Mouse (Mus musculus) kidney, postnatal 0 days (tissue): ENCODE data around the gene Gm20388. TPM values are rescaled to one million over a fixed set of nuclear protein-coding genes. Genes with fewer than 3 reads are reported as not detected.
A peak's percentile ranks its signal among the peaks of the same experiment; 100 is the strongest.

Source experiments
- ATAC-seq: fragments of 200-750 bp; cut with Nextera tagmentation; replicated peaks from 2 replicates; pipeline ENCODE4 v1.8.0; 2017; ENCODE audit warnings: low read depth, moderate number of reproducible peaks, moderate TSS enrichment, moderate library complexity; ENCODE audit not compliant: low FRiP score
- DNase-seq: peaks from one replicate; pipeline ENCODE4 v3.0.0-alpha.2; 2016; ENCODE audit warnings: low spot score
- H3K27ac ChIP-seq: fragments of 300-500 bp; sonication (generic); 2 replicates; pipeline ENCODE4 v1.5.1; 2014; ENCODE audit warnings: mild to moderate bottlenecking
- H3K27me3 ChIP-seq: fragments of 300-500 bp; sonication (generic); 2 replicates; pipeline ENCODE4 v1.6.1; 2014; ENCODE audit warnings: low read length, mixed read lengths; ENCODE audit not compliant: insufficient read depth
- H3K36me3 ChIP-seq: fragments of 300-500 bp; sonication (generic); 2 replicates; pipeline ENCODE4 v1.6.1; 2014; ENCODE audit warnings: low read length, mixed read lengths; ENCODE audit not compliant: insufficient read depth
- H3K4me1 ChIP-seq: fragments of 300-500 bp; sonication (generic); replicated peaks from 2 replicates; pipeline ENCODE4 v1.6.1; 2014; ENCODE audit warnings: antibody characterized with exemption, low read length, mixed read lengths; ENCODE audit not compliant: insufficient read depth
- H3K4me2 ChIP-seq: fragments of 300-500 bp; sonication (generic); 2 replicates; pipeline ENCODE4 v1.6.1; 2014; ENCODE audit warnings: mild to moderate bottlenecking, low read length, moderate library complexity, mixed read lengths
- H3K4me3 ChIP-seq: fragments of 300-500 bp; sonication (generic); replicated peaks from 2 replicates; pipeline ENCODE4 v1.5.1; 2014; ENCODE audit warnings: low read depth, low read length
- H3K9ac ChIP-seq: fragments of 300-500 bp; sonication (generic); 2 replicates; pipeline ENCODE4 v1.6.1; 2014; ENCODE audit warnings: low read depth, low read length
- H3K9me3 ChIP-seq: fragments of 300-500 bp; sonication (generic); replicated peaks from 2 replicates; pipeline ENCODE4 v1.6.1; 2016; ENCODE audit warnings: low read length, inconsistent platforms, mixed read lengths
- CTCF ChIP-seq: IDR thresholded peaks from 2 replicates; pipeline ENCODE4 v1.5.1; 2016; ENCODE audit warnings: antibody characterized with exemption, low read depth, mild to moderate bottlenecking, moderate library complexity
- WGBS: fragments of 180-500 bp; shearing (Covaris S2); extraction: QIAGEN DNeasy Blood & Tissue Kit; methylation state at CpG from one replicate; pipeline ENCODE4 v1.1.7; 2014; 5-methylcytosine and 5-hydroxymethylcytosine counted together
- polyA plus RNA-seq: library from polyadenylated mRNA; unstranded; fragments of >200 nt; fragmentation: Nextera tagmentation; extraction: Ambion mirVana; gene quantifications from 2 replicates; pipeline ENCODE4 v1.2.1, GENCODE M21; 2015

Gene Gm20388
- polyA plus RNA-seq, 1 experiment from 2014 or later = not detected

DNA sequence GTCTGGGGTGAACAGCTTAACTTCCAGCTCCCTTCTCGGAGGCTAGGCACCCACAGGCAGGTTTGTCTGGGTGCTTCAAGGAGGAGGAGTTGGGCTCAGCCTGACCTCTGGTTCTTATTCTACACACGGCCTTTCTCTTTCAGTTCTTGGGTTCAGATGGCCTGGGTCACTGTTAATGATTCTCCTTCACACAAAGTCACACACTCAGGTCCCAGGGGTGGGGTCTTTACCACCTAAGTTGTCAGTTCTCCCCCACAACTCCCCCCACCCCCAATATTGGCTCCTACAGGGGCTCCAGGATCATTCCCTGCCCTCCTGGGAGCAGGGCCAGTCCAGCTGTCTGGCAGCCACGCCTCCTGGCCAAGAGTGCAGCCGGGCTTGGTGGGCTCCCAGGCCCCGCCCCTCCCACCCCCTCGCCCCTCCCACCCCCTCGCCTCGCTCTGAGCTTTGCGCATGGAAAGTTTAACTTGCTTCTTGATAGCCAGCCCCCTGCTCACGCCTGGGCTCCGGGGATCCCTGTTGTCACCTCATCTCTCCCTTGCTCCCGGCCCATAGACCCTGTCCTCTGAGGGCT, 605.6 kb downstream of the Gm20388 start:
- no peaks in the 10 kb centered on the region for H3K36me3 ChIP-seq
- H3K27me3 ChIP-seq = no peaks in the 10 kb centered on the region
- no peak overlapping the region for H3K27ac ChIP-seq
- H3K4me2 ChIP-seq = 0 out of 2 replicates have a peak overlapping the region, but pooled peaks have one; percentile 0
- TF ChIP-seq CTCF = no peak
- DNase-seq (no peak), ATAC-seq (no peak)
- peaks cover 34% of the 10 kb centered on the region; the same call in 1 of the 2 replicates for H3K4me1 ChIP-seq
- no peaks in the 10 kb centered on the region for H3K9me3 ChIP-seq
- H3K9ac ChIP-seq = no peak overlapping the region
- 14% methylated on average over 11 of the region's 12 CpGs for WGBS
- H3K4me3 ChIP-seq = no peak overlapping the region

DNA sequence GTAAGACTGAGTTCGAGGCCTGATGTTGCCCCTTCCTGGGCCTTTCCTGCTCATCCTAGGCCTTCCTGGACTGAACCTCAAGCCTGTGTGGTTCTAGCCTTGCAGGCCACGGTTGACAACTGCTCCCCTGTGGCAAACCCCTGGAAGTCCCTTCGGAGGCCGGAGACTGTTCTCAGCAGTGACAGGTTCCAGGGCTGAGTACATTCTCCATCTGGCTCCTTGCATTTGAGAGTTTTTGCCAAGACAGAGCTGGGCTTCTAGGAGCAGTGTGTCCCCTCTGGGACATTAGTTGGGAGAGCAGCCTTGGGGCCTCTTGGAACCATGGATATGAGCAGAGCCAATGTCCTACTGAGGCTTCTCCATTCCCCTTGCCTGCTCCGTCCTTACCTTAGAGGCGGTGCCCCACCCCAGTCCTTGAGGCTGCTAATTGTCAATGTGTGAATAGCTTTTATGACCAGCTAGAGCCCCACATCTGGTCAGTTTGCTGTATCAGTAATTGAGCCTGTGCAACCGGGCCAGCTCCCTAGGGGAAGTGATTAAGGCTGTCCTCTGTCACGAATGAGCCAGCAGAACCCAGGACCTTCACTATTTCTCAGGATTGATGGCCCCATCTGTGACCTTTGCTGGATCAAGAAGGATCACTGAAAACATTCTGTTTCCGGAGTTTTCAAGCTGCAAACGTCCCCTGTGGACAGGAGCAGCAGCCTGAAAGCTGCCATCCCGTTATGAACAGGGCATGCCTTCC, 607.2 kb downstream of the Gm20388 start:
- peaks cover 32% of the 10 kb centered on the region; the same call in 1 of the 2 replicates for H3K4me1 ChIP-seq
- DNase-seq (no peak), ATAC-seq (no peak)
- no peaks in the 10 kb centered on the region for H3K36me3 ChIP-seq
- H3K27ac ChIP-seq = peak overlapping the region; percentile 19; the same call in 1 of the 2 replicates
- H3K9ac ChIP-seq = no peak overlapping the region
- no peak overlapping the region for H3K4me2 ChIP-seq
- TF ChIP-seq CTCF = no peak
- H3K27me3 ChIP-seq = no peaks in the 10 kb centered on the region
- H3K9me3 ChIP-seq = no peaks in the 10 kb centered on the region
- no peak overlapping the region for H3K4me3 ChIP-seq
- 33% methylated on average over 11 of the region's 11 CpGs for WGBS

DNA sequence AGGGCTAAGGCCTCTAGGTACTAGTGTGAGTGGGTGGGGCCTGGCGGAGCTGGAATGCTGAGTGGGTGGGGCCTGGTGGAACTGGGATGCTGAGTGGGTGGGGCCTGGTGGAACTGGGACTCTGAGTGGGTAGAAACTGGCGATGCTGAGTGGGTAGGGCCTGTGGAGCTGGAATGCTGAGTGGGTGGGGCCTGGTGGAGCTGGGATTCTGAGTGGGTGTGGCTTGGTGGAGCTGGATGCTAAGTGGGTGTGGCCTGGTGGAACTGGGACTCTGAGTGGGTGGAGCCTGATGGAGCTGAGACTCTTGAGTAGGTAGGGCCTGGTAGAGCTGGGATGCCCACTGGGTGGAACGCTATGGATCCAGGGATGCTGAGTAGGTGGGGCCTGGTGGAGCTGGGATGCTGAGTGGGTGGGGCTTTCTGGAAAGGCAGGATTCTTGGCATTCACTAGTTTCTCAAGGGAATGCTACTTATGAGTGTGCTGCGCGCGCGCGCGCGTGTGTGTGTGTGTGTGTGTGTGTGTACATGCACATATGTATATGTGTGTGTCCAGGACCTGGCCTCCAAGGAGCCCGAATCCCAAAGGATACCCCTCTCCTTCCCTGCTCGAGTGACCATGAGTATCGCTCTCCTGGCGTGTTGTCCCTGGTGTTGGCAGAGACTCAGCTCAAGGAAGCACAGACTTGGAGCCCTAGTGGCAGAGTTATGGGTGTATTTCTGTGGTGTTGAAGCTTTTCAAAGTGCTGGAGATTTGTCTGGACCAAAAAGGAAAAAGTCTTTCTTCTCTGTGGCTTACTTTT, 608.3 kb downstream of the Gm20388 start:
- DNase-seq (peak; percentile 91), ATAC-seq (peak; percentile 68)
- WGBS = 54% methylated on average over 14 of the region's 14 CpGs
- Histone ChIP-seq H3K36me3 (no peaks in the 10 kb centered on the region), H3K4me1 (peaks cover 31% of the 10 kb centered on the region; the same call in 1 of the 2 replicates), H3K27me3 (no peaks in the 10 kb centered on the region), H3K9ac (no peak overlapping the region), H3K4me3 (no peak overlapping the region), H3K4me2 (no peak overlapping the region), H3K9me3 (no peaks in the 10 kb centered on the region), H3K27ac (0 out of 2 replicates have a peak overlapping the region, but pooled peaks have one; percentile 36)
- no peak for TF ChIP-seq CTCF

DNA sequence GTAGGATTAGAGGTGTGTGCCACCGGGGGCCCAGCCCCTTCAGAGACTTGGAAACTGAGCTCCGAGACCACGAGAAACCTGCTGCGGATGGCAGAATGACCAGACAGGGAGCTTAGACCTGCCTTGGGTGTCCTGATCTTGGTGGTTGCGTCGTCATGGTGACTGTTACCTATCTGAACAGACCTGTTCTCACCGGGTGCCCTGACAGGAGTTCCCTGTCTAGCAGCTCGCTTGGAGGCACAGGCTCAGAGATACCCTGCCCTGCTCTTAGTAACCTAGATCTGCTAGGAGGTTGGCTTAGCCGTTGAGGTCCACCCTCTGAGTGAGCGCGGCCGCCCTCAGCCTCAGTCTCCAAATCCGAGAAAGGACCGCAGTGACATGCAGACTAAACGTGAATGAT, 609.6 kb downstream of the Gm20388 start:
- Histone ChIP-seq H3K36me3 (no peaks in the 10 kb centered on the region), H3K9ac (no peak overlapping the region), H3K4me1 (peaks cover 29% of the 10 kb centered on the region; the same call in 1 of the 2 replicates), H3K4me3 (no peak overlapping the region), H3K27me3 (no peaks in the 10 kb centered on the region), H3K27ac (no peak overlapping the region), H3K9me3 (no peaks in the 10 kb centered on the region), H3K4me2 (no peak overlapping the region)
- TF ChIP-seq CTCF = no peak
- ATAC-seq (no peak), DNase-seq (no peak)
- 69% methylated on average over 15 of the region's 15 CpGs for WGBS

DNA sequence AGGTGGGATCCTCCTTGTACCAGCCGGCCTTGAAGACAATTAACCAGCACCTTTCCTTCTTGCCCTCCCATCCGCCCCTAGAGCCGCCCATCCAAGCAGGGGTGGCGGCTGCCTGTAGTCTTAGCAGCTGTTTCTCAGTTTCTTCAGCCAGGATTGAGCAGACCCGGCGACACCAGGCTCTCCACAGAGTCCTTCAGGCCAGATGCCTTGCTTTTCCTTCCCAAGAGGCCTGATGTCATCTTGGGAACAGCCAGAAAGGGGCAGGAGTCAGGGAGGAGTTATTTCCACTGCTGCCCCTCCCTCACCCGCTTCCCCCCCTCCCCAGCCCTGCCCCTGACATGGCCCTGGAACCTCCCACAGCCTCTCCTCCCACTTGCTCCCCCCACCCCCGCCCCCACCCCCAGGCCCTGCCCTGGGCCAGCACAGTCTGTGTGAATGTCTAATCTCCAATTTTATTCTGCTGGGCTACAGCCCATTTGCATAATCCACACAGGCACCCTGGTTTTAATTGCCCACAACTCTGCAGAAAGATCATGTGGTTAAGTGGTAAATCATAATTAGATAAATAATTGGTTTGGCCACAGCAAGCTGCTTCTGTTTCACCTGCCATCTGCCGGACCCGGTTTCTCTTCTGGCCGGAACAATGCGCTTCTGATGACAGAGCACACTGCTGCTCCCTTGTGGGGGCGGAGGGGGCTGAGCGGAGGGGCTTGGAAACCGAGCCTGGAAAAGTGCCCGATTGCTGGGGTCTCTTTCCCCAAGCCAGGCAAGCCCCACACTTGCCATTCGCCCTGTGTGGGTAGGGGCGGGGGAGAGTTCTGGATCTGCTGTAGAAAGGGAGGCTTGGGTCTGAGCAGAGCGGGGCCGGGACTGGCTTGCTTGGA, 610.3 kb downstream of the Gm20388 start:
- 27% methylated on average over 19 of the region's 20 CpGs for WGBS
- Histone ChIP-seq H3K4me1 (peaks cover 31% of the 10 kb centered on the region; the same call in 1 of the 2 replicates), H3K9me3 (no peaks in the 10 kb centered on the region), H3K27ac (no peak overlapping the region), H3K9ac (no peak overlapping the region), H3K36me3 (no peaks in the 10 kb centered on the region), H3K4me3 (no peak overlapping the region), H3K4me2 (no peak overlapping the region), H3K27me3 (no peaks in the 10 kb centered on the region)
- peak; percentile 51 for TF ChIP-seq CTCF
- ATAC-seq (no peak), DNase-seq (peak; percentile 85)
